Mouse (Mus musculus): Measurements from ENCODE around the gene 4931406C07Rik.

The 4931406C07Rik gene

DNA sequence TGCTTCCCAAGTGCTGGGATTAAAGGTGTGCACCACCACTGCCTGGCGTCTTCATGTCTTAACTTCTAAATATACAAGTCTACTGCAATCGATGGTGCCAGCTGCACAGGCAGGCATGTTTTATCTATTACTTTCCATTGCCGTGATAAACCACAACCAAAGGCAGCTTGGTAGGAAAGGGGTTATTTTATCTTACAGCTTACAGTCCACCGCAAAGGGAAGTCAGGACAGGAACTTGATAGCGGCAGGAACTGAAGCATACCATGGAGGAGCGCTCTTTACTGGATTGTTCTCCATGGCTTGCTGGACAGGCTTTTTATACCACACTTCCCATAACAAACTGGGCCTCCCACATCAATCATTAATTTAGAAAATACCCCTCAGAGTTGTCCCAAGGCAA lies 17.0 kb downstream of the 4931406C07Rik start:
- peak; percentile 100 for DNase-seq (ENCODE audit: extremely low read depth, low read depth)

DNA sequence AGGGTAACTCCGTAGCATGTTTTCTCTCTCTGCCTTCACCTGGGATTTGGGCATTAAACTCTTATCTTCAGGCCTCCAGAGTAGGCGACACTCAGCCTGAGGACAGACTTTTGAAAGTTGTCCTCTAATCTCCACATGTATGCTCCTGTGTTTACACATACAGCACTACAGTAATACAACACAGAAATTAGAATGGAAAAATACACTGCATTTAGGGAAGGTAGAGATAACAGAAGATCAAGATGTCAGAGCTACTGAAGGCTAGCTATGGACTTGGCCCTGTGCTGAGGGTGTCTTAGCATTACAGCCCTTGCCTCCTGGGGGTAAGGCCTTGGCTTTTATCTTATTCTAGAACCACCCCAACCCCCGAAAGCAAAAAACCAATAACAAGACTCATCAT lies 17.8 kb downstream of the 4931406C07Rik start:
- DNase-seq (ENCODE audit: extremely low read depth, low read depth) = no peak

DNA sequence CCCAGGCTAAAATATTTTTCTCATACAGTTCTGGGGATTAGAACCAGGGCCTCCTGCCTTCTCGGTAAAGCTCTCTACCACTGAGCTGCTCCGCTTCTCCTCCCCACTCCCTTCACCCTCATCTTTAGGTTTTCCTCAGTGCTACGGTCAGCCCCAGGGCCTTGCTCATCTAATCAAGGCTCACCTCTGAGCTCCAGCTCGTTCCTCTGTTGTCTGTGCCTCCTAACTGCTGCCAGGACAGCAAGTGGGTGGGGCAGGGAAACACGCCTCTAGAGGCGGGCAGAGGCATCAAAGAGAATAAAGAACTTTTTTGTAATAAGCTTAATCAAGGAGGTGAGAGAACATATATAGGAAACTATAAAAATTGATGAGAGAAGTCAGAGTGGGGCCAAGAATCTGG lies 18.4 kb downstream of the 4931406C07Rik start:
- DNase-seq (ENCODE audit: extremely low read depth, low read depth) = no peak

DNA sequence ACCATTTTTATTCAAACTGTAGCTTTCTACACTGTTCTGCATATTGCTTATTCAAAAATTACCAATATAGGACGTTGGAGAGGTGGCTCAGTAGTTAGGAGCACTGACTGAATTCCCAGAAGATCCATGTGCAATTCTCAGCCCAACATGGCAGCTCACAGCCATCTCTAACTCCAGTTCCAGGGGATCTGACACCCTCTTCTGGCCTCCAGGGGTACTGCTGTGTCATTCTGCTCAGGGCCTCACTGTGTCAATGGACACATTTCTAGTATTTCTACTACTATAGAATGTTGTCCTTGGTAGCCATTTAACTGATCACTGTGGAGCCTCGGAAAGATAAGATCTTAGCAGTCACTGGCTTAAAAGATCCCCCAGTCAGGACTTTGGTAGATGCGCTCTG lies 20.8 kb downstream of the 4931406C07Rik start:
- DNase-seq (ENCODE audit: extremely low read depth, low read depth) = no peak

DNA sequence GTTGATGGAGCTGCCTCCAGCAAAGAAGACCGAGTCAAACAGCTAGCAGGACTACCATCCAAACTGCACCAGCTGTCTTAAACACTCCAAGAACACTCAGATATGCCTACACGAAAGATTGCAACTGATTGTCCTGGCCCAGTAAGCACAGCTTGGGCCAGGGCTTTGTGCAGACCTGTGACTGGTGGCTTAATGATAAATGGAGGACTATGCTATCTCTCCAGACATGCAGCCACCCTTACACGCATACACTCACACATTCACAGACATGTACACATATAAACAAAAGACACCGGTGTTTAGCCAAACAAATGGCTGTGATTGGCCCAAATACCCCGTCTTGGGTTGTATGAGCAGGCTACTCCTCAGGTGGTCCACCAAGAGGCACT lies 25.8 kb downstream of the 4931406C07Rik start:
- DNase-seq (ENCODE audit: extremely low read depth, low read depth) = no peak

DNA sequence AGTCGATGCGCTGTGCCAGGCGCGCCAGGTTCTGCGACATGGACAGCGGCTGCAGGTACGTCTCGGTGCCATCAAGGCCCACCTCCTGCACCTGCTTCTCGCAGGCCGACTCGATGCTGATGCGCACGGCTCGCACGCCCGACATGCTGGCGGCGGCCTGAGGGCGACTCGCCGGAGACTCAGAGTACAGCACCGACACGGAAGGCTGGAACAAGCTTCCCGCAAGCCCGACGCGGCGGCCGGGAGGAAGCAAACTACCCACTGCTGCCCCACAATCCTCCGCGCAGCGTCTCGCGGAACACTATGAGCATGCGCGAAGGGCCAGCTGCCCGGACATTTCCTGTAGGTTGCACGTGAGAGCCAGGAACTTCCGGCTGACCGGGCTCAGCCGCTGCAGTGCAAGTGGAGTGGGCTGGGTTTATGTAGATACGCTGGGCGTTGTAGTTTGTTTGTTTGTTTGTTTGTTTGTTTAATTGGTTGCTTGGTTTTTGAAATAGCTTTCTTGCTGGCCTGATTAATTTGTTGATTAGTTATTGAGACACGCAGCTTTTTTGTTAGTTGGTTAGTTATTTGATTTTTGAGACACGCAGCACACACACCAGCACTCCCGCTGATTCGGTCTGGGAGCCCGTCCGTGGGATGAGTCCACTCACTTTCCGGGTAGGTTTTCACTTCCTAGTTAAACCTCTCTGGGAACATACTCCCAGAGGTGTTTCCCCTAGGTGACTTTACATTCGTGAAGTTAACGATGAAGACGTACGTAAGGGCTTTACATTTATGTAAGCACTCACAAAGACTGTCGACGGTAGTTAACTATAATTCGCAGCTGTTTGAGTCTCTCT lies 26.4 kb downstream of the 4931406C07Rik start, which contains the start of gene Med17:
Med17 (minus strand) TSS at position 283 of the 842 bp plus-strand sequence.
- peak; percentile 94 for DNase-seq (ENCODE audit: extremely low read depth, low read depth)

DNA sequence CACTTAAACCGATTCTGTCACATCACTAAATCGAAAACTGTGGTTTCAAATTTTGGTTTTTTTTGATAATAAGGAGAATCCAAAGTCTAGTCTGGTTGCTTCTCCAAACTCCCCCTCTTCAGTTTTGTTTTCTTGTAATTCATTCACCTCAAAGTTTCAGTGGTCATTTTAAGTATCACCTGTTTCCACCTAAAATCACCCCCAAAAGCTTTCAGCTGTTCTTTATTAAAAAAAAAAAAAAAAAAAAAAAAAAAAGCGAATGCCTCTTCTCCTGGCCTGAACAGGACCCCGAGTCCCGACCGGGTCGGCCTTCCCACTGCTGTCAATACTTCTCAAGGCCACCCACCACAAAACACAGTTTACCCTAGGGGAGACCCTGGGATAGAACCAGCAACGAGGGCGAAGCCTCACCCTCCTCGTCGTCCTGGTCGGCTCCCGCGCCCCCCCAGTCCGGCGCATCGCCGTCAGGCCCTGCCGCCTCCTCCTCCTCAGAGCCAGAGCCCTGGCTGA lies 27.1 kb downstream of the 4931406C07Rik start:
- no peak for DNase-seq (ENCODE audit: extremely low read depth, low read depth)

DNA sequence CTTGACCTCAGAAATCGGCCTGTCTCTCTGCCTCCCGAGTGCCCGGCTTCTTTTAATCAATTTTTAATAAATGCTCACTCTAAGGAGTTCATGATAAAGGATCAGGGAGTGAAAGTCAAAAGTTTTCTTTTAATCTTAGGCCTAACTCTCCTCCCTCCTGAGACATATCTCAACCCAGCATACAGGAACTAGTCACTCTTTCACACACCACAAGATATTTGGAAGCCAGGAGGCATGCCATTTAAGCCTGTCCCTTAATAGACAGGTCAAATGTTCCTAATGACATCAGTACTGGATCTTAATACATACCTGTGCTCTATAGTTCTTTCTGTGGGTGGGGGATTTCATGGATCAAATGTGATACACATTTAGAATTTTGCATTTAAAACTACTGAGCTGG lies 27.9 kb downstream of the 4931406C07Rik start:
- DNase-seq (ENCODE audit: extremely low read depth, low read depth) = peak; percentile 36

DNA sequence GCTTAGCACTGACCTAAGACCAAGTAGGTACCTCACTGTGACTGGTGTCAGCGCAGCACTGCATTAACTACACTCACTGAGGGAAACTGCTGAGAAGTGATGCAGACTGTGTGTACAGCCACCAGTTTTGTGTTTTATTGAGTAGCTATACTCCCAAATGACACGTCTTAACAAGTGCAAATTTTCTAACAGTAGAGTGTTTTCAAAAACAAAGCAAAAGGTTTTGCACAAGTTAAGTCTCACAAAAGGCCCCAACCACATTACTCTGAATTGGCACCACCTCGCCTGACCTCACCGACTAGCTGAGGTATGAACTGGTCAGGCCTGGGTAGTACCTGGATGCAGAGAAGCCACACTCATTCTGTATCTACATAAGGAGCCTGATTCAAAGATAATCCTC lies 29.4 kb downstream of the 4931406C07Rik start:
- DNase-seq (ENCODE audit: extremely low read depth, low read depth) = no peak

DNA sequence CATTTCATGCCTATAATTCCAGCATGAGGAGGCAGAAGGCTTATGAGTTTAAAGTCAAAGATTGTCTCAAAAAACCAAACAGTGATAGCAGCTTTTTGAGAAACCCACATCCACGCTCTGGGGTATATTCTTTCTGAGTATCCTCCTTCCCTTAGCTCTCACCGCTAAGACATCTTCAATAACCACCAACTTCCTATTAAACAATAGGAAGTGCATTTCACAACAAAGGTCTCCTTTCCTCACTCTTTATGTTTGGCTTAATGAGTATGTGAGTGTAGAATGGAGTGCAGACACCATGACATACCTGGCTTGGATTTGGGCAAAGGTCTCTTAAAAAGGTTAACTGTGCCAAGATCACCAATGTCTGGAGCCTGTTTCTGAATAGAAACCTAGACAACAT lies 32.3 kb downstream of the 4931406C07Rik start:
- no peak for DNase-seq (ENCODE audit: extremely low read depth, low read depth)

DNA sequence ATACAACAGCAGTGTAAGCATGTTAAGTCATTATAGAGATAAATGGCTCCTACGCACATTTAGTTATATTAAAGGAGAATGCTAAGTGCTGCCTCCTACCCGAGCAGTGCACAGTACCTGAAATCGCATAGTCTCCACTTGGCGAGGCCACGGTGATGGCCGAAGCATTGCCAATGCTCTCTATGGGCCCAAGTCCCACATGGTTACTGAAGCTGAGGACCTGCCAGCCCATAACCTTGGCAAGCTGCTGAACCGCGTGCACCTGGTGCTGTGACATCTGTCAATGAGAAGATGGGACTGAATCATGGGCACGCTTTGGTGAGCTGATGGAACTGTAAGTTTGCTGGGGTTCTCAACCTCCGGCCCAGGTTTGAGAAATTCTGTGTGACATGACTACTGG lies 42.8 kb downstream of the 4931406C07Rik start:
- DNase-seq (ENCODE audit: extremely low read depth, low read depth) = no peak

DNA sequence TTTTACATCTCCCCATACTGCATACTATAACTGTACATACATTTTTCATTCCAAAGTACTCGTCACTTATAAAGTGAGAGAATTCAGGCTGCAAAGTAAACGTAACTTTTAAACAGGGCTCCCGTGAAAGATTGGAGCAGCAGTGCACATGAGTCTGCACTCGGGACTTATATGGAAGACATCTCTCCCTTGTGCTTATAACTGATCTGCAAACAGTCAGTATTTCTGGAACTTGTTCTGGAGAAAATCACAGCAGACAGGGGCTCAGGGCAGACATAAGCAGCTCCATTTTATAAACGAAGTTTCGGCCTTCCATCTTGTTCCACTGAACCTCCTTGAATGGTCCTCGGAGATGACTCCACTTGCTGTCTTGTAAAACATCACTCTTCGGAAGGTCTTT lies 44.3 kb downstream of the 4931406C07Rik start:
- no peak for DNase-seq (ENCODE audit: extremely low read depth, low read depth)

DNA sequence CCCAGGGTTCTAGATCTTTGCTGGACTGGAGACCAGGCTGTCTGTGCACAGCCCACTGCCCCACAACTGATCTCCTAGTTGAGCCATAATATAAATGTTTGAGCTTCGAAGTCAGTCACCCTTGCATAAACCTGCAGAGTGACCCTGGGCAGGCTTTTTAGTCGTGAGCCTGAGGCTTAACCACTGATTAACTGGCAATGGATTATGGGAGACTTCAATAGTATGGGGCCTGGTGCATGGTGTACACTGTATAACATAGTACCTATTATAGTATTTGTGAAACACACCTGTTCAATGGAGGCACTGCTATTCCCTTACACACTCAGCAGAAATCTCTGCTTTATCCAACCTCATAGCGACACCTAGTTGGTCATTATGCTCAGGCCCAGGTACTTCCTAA lies 50.0 kb downstream of the 4931406C07Rik start:
- DNase-seq (ENCODE audit: extremely low read depth, low read depth) = no peak

DNA sequence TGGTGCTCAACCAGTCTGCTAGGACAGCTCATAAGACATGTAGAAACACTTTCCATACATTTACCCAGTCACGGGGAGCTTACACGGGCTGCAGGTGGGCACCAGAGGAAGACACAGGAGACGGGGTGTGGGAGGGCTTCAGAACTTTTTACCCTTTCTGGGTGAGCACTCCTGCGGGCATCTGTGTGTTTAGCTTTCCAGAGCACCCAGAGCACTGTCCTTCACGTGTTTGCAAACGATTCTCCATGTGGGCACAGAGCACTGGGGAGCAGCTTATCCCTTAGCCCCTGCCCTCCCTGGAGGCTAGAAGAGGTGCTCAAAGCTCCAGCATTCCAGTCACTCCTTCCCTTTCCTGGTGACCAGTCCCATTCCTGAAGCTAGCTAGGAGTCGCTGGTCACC lies 51.7 kb downstream of the 4931406C07Rik start:
- no peak for DNase-seq (ENCODE audit: extremely low read depth, low read depth)

DNA sequence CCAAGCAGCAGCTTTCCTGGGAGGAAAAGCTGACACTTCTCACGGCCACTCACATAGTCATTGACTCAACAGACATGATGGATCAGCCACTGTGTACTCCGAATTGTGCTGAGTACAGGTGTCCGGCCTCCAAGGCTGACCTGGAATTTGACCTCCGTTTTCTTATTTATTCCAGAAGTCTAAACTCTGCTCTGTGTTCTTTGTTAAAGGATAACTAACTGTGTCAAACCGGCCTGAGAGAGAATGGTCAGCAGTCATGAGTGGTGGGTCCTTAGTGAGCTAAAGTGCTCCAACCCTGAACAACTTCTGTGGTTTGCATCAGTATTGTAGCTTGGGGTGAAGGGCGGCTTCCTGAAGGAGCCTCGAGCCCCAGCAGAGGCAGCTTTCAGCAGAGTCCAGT lies 54.1 kb downstream of the 4931406C07Rik start:
- DNase-seq (ENCODE audit: extremely low read depth, low read depth) = no peak

DNA sequence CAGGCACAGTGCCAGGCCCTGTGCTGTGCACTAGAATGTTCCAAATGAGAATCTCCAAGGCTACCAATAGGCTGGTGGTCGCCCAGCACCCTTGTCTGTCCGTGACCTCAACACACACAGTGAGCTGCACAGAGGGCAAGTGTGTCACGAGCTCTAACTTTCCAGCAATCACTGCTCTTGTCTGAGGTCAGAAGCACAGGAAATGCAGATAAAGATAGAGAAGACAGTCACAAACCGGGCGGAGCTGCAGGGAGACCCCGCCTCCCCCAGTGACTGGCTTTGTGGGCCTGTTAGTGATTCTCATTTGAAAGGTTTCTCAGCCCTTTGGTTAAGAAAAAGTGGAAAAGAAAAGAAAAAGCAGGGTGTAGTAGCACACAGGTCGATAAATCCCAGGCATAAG lies 55.9 kb downstream of the 4931406C07Rik start:
- DNase-seq (ENCODE audit: extremely low read depth, low read depth) = no peak

DNA sequence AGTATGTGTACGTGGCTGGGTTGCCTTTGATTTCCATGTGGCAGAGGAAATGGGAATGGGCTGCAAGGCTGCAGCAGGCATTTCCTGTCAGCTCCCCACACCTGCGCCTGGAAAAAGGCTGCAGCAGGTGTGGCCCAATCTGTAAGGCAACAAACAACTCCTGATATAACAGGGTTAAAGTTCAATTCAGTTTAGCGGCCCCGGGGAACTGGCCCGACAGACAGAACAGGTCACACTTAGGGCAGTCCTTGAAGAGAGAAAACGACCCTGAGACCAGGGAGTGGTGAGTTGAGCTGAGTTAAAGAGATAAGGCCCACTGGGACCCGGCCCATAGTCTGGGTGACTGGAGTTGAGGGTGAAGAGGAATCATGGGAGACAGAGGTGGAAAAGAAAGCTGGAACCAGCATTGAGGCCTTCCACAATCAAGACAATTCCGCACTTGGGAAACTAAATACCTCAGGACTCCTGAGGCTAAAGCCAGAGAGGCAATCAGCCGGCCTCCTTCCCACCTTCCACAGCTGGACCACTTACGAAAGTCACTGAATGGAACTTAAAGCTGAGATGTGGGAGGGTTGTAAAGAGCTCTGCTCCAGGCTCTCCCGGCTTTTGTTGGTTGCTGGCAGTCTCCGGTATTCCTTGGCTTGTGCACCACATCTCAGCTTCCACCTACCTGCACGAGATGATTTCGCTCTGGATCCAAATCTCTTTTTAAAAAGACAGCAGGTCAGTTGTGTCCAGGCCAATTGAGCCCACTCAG lies 60.8 kb downstream of the 4931406C07Rik start:
- DNase-seq (ENCODE audit: extremely low read depth, low read depth) = no peak

DNA sequence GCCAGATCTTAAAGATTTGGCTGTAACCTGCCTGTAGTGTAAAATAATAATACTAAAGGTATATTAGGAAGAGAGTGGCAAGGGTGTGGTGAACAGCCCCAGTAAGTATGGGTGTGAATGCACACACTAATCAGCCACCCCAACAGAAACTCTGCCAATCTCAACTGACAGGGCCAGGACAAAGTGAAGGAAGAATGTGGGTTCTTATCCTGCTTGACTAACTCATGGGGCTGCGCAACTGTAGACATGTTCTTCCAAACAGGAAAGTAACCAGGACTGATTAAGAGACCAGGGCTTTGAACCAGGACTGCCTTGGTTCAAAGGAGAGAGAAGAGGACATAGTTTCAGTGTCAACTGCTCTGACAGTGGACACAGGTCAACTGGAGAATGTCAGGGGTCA lies 64.1 kb downstream of the 4931406C07Rik start:
- no peak for DNase-seq (ENCODE audit: extremely low read depth, low read depth)

DNA sequence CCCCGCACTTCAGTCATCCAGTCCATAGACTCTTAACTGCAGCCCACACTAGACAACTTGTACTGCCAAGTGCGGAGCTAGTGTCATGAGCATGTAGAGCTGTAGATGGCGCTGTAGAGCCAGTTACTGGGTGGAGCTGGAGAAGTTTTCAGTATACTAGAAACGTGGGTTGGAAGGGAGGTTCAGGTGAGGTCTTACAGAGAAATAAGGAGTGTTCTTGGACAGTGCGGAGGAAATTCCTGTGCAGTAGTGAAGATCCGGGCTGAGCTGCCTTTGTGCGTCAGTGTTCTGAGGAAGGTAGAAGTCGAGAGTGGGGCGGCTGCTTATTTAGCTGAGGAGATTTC lies 64.7 kb downstream of the 4931406C07Rik start:
- DNase-seq (ENCODE audit: extremely low read depth, low read depth) = peak; percentile 80

DNA sequence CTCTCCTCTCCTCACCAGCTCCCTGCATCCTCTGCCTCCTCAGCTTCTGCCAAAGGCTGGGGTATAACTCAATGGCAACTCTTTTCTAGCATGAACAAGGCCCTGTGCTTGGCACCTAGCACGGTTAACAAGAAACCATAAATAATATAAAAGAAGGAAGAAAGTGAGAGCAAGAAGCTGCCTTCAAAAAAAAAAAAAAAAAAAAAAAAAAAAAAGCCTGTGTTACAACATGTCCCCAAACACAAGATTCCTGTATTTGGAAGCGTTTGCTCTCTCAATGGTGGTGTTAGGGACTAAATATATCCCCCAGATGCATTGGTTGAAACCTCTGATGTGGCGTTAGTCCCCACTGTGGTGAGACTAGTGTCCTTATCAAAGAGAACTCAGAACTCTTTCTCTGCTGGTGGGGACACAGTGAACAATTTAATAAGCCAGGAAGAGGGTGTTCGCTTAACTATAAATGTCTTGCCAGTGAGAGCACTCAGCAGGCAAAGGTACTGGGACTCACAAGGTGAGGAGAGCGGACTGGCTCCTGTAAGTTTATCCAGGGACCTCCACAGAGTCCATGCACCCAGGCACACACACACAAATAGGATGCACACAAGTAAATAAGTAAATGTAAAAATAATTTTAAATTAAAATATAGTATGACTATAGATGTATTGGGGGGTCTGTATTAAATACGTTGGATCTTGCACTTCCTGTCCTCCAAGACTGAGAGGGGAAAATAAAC lies 65.2 kb downstream of the 4931406C07Rik start:
- DNase-seq (ENCODE audit: extremely low read depth, low read depth) = peak; percentile 41

DNA sequence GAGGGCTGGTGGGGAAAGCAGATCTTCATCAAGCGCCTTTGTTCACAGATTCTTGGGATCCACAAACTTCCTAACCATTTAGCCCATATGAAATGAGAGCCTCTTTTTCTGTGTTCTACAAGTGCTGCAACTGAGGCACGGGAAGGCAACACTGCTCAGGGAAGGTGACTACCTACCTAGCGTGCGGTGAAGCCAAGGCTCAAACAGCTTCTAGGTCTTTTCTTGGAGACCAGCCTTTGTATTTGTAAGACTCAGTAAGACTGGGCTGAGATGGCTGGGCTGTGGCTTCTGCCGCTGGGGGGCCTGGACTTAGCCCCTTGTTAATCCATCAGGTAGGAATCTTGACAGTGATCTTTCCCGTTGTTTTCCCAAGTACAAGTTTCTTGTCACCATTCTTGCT lies 66.2 kb downstream of the 4931406C07Rik start:
- no peak for DNase-seq (ENCODE audit: extremely low read depth, low read depth)

All from MEL-GATA-1-ER (cell line).